8 mouse cellular contexts compared by ENCODE assay signal in the genomic region with DNA sequence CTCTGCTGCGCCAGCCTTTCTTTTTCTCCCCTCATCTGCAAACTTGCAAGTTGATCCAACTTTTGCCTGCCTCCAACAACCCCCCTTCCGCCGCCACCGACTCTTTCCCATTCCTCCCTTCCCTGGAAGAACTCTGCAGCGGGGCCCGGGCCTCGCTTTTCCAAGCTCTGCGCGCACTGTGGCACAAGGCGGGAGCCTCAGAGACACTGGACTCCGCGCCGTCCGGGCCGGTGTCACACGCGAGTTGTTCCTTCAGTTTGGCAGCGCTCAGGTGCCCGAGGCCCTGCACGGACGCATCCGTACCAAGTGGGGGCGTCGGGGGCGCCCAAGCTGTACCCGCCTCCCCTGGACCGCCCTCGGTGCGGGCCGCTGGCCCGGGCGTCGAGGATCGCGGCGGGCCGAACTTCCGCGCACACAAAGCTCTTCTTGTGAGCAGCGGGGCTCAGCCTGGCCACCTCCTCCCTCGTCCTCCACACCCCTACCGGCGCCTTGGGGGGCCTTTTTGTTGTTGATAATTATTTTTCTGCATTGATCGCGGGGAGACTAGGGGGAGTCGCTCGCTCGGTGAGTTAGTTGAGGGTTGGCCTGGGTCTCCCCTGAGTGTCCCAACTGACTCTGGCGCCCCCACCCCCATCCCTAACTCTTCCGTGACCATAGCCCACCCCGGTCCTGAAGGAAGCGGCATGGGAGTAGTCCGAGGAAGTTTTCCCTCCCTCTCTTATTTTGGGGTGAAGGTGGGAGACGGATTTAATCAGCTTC. TPM values are rescaled to one million over a fixed set of nuclear protein-coding genes. Genes with fewer than 3 reads are reported as not detected.
DNase-seq lines count a peak whose midpoint lies in the region; ATAC-seq and TF ChIP-seq lines count a peak whose summit lies in the region.

No protein-coding gene starts in this region.

- H3K4me3 ChIP-seq in spleen, adult 2 months (ENCODE audit: extremely low read depth, insufficient read depth, insufficient read length): peak overlapping the region; percentile 56
- peak overlapping the region; percentile 33 for H3K4me3 ChIP-seq in cortical plate, adult 2 months (ENCODE audit: insufficient read depth, low read length)
- H3K4me3 ChIP-seq in heart, embryonic 16.5 days (ENCODE audit: low read length): peak overlapping the region; percentile 83
- H3K4me3 ChIP-seq in limb, embryonic 12.5 days (replicated peaks): peak overlapping the region; percentile 88
- H3K4me3 ChIP-seq in midbrain, embryonic 15.5 days: peak overlapping the region; percentile 51
- H3K4me3 ChIP-seq in cerebellum, adult 2 months (replicated peaks; ENCODE audit: insufficient read depth, low read depth, low read length): no peak overlapping the region

- H3K27me3 ChIP-seq in spleen, adult 2 months (ENCODE audit: control insufficient read depth, insufficient read depth, low read length): peaks cover 8% of the 10 kb centered on the region; the same call in 1 of the 2 replicates
- H3K27me3 ChIP-seq in heart, embryonic 16.5 days (ENCODE audit: control insufficient read depth, insufficient read depth, low read length): no peaks in the 10 kb centered on the region
- no peaks in the 10 kb centered on the region for H3K27me3 ChIP-seq in limb, embryonic 12.5 days
- no peaks in the 10 kb centered on the region for H3K27me3 ChIP-seq in midbrain, embryonic 15.5 days (replicated peaks)
- H3K27me3 ChIP-seq in cerebellum, adult 2 months (ENCODE audit: control insufficient read depth, insufficient read depth, low read length): peaks cover 9% of the 10 kb centered on the region; the same call in 1 of the 2 replicates

- WGBS in spleen, adult 2 months: 19% methylated on average over 54 of the region's 54 CpGs
- 1% methylated on average over 54 of the region's 54 CpGs for WGBS in heart, embryonic 16.5 days
- 2% methylated on average over 54 of the region's 54 CpGs for WGBS in limb, embryonic 12.5 days
- 2% methylated on average over 54 of the region's 54 CpGs for WGBS in midbrain, embryonic 15.5 days
- 5% methylated on average over 54 of the region's 54 CpGs for WGBS in cerebellum, adult 2 months

- H3K4me2 ChIP-seq in heart, embryonic 16.5 days (ENCODE audit: low read depth, low read length): peak overlapping the region; percentile 80
- H3K4me2 ChIP-seq in limb, embryonic 12.5 days: peak overlapping the region; percentile 95
- peak overlapping the region; percentile 70 for H3K4me2 ChIP-seq in midbrain, embryonic 15.5 days

- DNase-seq in spleen, adult 2 months (ENCODE audit: low read depth in 1 of 2, low spot score in 2 of 2): no peak
- DNase-seq in spleen, adult 18-20 months: no peak
- DNase-seq in yolk sac, embryonic 10.5 days (ENCODE audit: low spot score): peak; percentile 52
- no peak for DNase-seq in cerebellum, adult 2 months

- H3K36me3 ChIP-seq in spleen, adult 2 months (ENCODE audit: control insufficient read depth, insufficient read depth, low read length): no peaks in the 10 kb centered on the region
- peaks cover 5% of the 10 kb centered on the region for H3K36me3 ChIP-seq in heart, embryonic 16.5 days (ENCODE audit: control insufficient read depth, insufficient read depth)
- peaks cover 46% of the 10 kb centered on the region for H3K36me3 ChIP-seq in limb, embryonic 12.5 days
- H3K36me3 ChIP-seq in midbrain, embryonic 15.5 days (replicated peaks): 0 out of 2 replicates have a peak, but pooled peaks cover 9% of the 10 kb centered on the region

- no peaks in the 10 kb centered on the region for H3K9me3 ChIP-seq in heart, embryonic 16.5 days (replicated peaks; ENCODE audit: control insufficient read depth, low read length)
- no peaks in the 10 kb centered on the region for H3K9me3 ChIP-seq in limb, embryonic 12.5 days
- no peaks in the 10 kb centered on the region for H3K9me3 ChIP-seq in midbrain, embryonic 15.5 days

- H3K27ac ChIP-seq in spleen, adult 2 months (ENCODE audit: insufficient read depth, low read length): peak overlapping the region; percentile 32
- H3K27ac ChIP-seq in cortical plate, adult 2 months (ENCODE audit: insufficient read depth, low read length): no peak overlapping the region; the same call in 1 of the 2 replicates
- H3K27ac ChIP-seq in heart, embryonic 16.5 days (ENCODE audit: low read length): peak overlapping the region; percentile 96
- H3K27ac ChIP-seq in limb, embryonic 12.5 days: peak overlapping the region; percentile 98
- H3K27ac ChIP-seq in midbrain, embryonic 15.5 days: peak overlapping the region; percentile 83
- H3K27ac ChIP-seq in cerebellum, adult 2 months (ENCODE audit: insufficient read depth, low read length): no peak overlapping the region

- no peak for TF ChIP-seq POLR2A in spleen, adult 2 months (IDR thresholded peaks at IDR 0.05; ENCODE audit: low read depth, low read length)
- TF ChIP-seq POLR2A in cortical plate, adult 2 months (IDR thresholded peaks at IDR 0.05; ENCODE audit: extremely low read depth, insufficient read depth, low read length): no peak
- no peak for TF ChIP-seq POLR2A in cerebellum, adult 2 months (IDR thresholded peaks at IDR 0.05; ENCODE audit: borderline replicate concordance, insufficient read depth, low read length)

- TF ChIP-seq CTCF in spleen, adult 2 months (IDR thresholded peaks at IDR 0.05; ENCODE audit: extremely low read depth, insufficient read depth, insufficient read length, insufficient replicate concordance): no peak
- TF ChIP-seq CTCF in cortical plate, adult 2 months (IDR thresholded peaks at IDR 0.05; ENCODE audit: extremely low read depth, insufficient read depth, low read length): no peak
- no peak for TF ChIP-seq CTCF in cerebellum, adult 2 months (IDR thresholded peaks at IDR 0.05; ENCODE audit: borderline replicate concordance, insufficient read depth, low read depth, low read length)

- peak overlapping the region; percentile 97 for H3K9ac ChIP-seq in heart, embryonic 16.5 days (ENCODE audit: low read length)
- H3K9ac ChIP-seq in limb, embryonic 12.5 days (replicated peaks): peak overlapping the region; percentile 99
- H3K9ac ChIP-seq in midbrain, embryonic 15.5 days: peak overlapping the region; percentile 47

- peaks cover 4% of the 10 kb centered on the region for H3K4me1 ChIP-seq in spleen, adult 2 months (ENCODE audit: control insufficient read depth, insufficient read depth, insufficient read length)
- no peaks in the 10 kb centered on the region for H3K4me1 ChIP-seq in cortical plate, adult 2 months (ENCODE audit: control insufficient read depth, insufficient read depth, low read length)
- H3K4me1 ChIP-seq in heart, embryonic 16.5 days (ENCODE audit: control insufficient read depth, insufficient read depth, low read length): peaks cover 36% of the 10 kb centered on the region
- peaks cover 42% of the 10 kb centered on the region for H3K4me1 ChIP-seq in limb, embryonic 12.5 days (replicated peaks)
- peaks cover 49% of the 10 kb centered on the region for H3K4me1 ChIP-seq in midbrain, embryonic 15.5 days
- no peaks in the 10 kb centered on the region; the same call in 1 of the 2 replicates for H3K4me1 ChIP-seq in cerebellum, adult 2 months (ENCODE audit: control insufficient read depth, insufficient read depth, low read length)

- peak; percentile 21; the same call in 1 of the 2 replicates for ATAC-seq in heart, embryonic 16.5 days (replicated peaks; ENCODE audit: extremely low read depth, insufficient read depth, low FRiP score)
- ATAC-seq in limb, embryonic 12.5 days (ENCODE audit: insufficient number of reproducible peaks, insufficient read depth, low FRiP score, low TSS enrichment, low read depth): peak; percentile 28; the same call in 1 of the 2 replicates
- peak; percentile 18; the same call in 1 of the 2 replicates for ATAC-seq in midbrain, embryonic 15.5 days (replicated peaks)

RNA-seq across cellular contexts. Expression of a gene that starts 0.8 kb away (rescaled TPM):
- 42.0 and 63.2 TPM in 2 replicates for polyA plus RNA-seq in spleen, adult 2 months (2012; rRNA removed)
- 11.0 and 11.5 TPM in 2 replicates for polyA plus RNA-seq in cortical plate, adult 2 months (2012; rRNA removed)
- 89.5 and 99.5 TPM in 2 replicates for polyA plus RNA-seq in heart, embryonic 16.5 days (2015; fragmentation: Nextera tagmentation; extraction: Ambion mirVana)
- 149 and 176 TPM in 2 replicates for polyA plus RNA-seq in limb, embryonic 12.5 days (2016; fragmentation: Nextera tagmentation; extraction: Ambion mirVana)
- 45.4 and 51.0 TPM in 2 replicates for polyA plus RNA-seq in midbrain, embryonic 15.5 days (2015; fragmentation: Nextera tagmentation; extraction: Ambion mirVana)
- 14.9 and 15.9 TPM in 2 replicates for polyA plus RNA-seq in cerebellum, adult 2 months (2012; rRNA removed)

RNA-seq across cellular contexts. Expression of a gene that starts 5.5 kb away (rescaled TPM):
- polyA plus RNA-seq in spleen, adult 2 months (2012; rRNA removed): 221 and 393 TPM in 2 replicates
- 118 and 128 TPM in 2 replicates for polyA plus RNA-seq in cortical plate, adult 2 months (2012; rRNA removed)
- 191 and 212 TPM in 2 replicates for polyA plus RNA-seq in heart, embryonic 16.5 days (2015; fragmentation: Nextera tagmentation; extraction: Ambion mirVana)
- 259 and 277 TPM in 2 replicates for polyA plus RNA-seq in limb, embryonic 12.5 days (2016; fragmentation: Nextera tagmentation; extraction: Ambion mirVana)
- 234 and 252 TPM in 2 replicates for polyA plus RNA-seq in midbrain, embryonic 15.5 days (2015; fragmentation: Nextera tagmentation; extraction: Ambion mirVana)
- 130 and 136 TPM in 2 replicates for polyA plus RNA-seq in cerebellum, adult 2 months (2012; rRNA removed)

RNA-seq across cellular contexts. Expression of a gene that starts 14.7 kb away (rescaled TPM):
- 24.6 and 31.2 TPM in 2 replicates for polyA plus RNA-seq in spleen, adult 2 months (2012; rRNA removed)
- polyA plus RNA-seq in cortical plate, adult 2 months (2012; rRNA removed): 2.5 and 3.1 TPM in 2 replicates
- 8.6 and 12.3 TPM in 2 replicates for polyA plus RNA-seq in heart, embryonic 16.5 days (2015; fragmentation: Nextera tagmentation; extraction: Ambion mirVana)
- 3.3 and 5.1 TPM in 2 replicates for polyA plus RNA-seq in limb, embryonic 12.5 days (2016; fragmentation: Nextera tagmentation; extraction: Ambion mirVana)
- polyA plus RNA-seq in midbrain, embryonic 15.5 days (2015; fragmentation: Nextera tagmentation; extraction: Ambion mirVana): 4.7 and 4.9 TPM in 2 replicates
- polyA plus RNA-seq in cerebellum, adult 2 months (2012; rRNA removed): 1.4 and 1.5 TPM in 2 replicates

RNA-seq across cellular contexts. Expression of a gene that starts 31.7 kb away (rescaled TPM):
- polyA plus RNA-seq in spleen, adult 2 months (2012; rRNA removed): 154 and 206 TPM in 2 replicates
- 33.0 and 33.3 TPM in 2 replicates for polyA plus RNA-seq in cortical plate, adult 2 months (2012; rRNA removed)
- polyA plus RNA-seq in heart, embryonic 16.5 days (2015; fragmentation: Nextera tagmentation; extraction: Ambion mirVana): 45.8 and 52.0 TPM in 2 replicates
- 28.3 and 28.7 TPM in 2 replicates for polyA plus RNA-seq in limb, embryonic 12.5 days (2016; fragmentation: Nextera tagmentation; extraction: Ambion mirVana)
- 28.9 and 31.4 TPM in 2 replicates for polyA plus RNA-seq in midbrain, embryonic 15.5 days (2015; fragmentation: Nextera tagmentation; extraction: Ambion mirVana)
- 48.1 and 48.6 TPM in 2 replicates for polyA plus RNA-seq in cerebellum, adult 2 months (2012; rRNA removed)

RNA-seq across cellular contexts. Expression of a gene that starts 43.6 kb away (rescaled TPM):
- polyA plus RNA-seq in spleen, adult 2 months (2012; rRNA removed): 0.22 and 0.40 TPM in 2 replicates
- 6.0 and 7.9 TPM in 2 replicates for polyA plus RNA-seq in cortical plate, adult 2 months (2012; rRNA removed)
- 0.59 and 2.2 TPM in 2 replicates for polyA plus RNA-seq in heart, embryonic 16.5 days (2015; fragmentation: Nextera tagmentation; extraction: Ambion mirVana)
- polyA plus RNA-seq in limb, embryonic 12.5 days (2016; fragmentation: Nextera tagmentation; extraction: Ambion mirVana): 4.3 and 5.0 TPM in 2 replicates
- 45.2 and 47.1 TPM in 2 replicates for polyA plus RNA-seq in midbrain, embryonic 15.5 days (2015; fragmentation: Nextera tagmentation; extraction: Ambion mirVana)
- polyA plus RNA-seq in cerebellum, adult 2 months (2012; rRNA removed): 13.0 and 14.4 TPM in 2 replicates

Comparison
In these comparisons a context has a peak if more than half of its experiments do, and no peak if none do; other contexts are left out.
1. H3K27ac ChIP-seq: peak in spleen, adult 2 months (single experiment), heart, embryonic 16.5 days (single experiment), limb, embryonic 12.5 days (single experiment) and midbrain, embryonic 15.5 days (single experiment); none in cortical plate, adult 2 months (single experiment) and cerebellum, adult 2 months (single experiment).
2. H3K9ac ChIP-seq: peak in every context shown above with its lines; median percentile 99 in limb, embryonic 12.5 days; 97 in heart, embryonic 16.5 days; 47 in midbrain, embryonic 15.5 days.
3. Peak in every context shown above with its lines, with median percentiles within 50 percentile points of each other: ATAC-seq and H3K4me2 ChIP-seq.